Mouse (Mus musculus) gastrocnemius, postnatal 25 days (tissue): Measurements from ENCODE around the gene Lig4. TPM values are rescaled to one million over a fixed set of nuclear protein-coding genes. Genes with fewer than 3 reads are reported as not detected.
A peak's percentile ranks its signal among the peaks of the same experiment; 100 is the strongest.

Source experiments
- DNase-seq: peaks from one replicate; pipeline ENCODE4 v3.0.0; 2022
- long read RNA-seq, 2 experiments: library from polyadenylated mRNA; stranded (forward); transcript quantifications; one replicate each; pipeline ENCODE4 v2.0.0; 2021
- total RNA-seq, 2 experiments: library from RNA; stranded (reverse); gene quantifications; 1 replicate in 1 of 2; 2 replicates in 1 of 2; pipeline ENCODE4 v1.2.3; 2021

The Lig4 gene
- 1 to 10 TPM; 3.0 to 3.6 TPM for total RNA-seq
- long read RNA-seq, experiment 1, result 0 reads
- long read RNA-seq, experiment 2, full-length matches to known transcripts, result 1 of 1 reads
- long read RNA-seq, experiment 2, partial matches to known transcripts, result 0 of 1 reads
- long read RNA-seq, experiment 2, other reads (novel, unspliced or antisense), result 0 of 1 reads

GRCm38 (mm10) chr8:9977573-9978314 is at the start of gene Lig4, which contains the start of gene Abhd13:
Gene Lig4, minus strand, starts transcription at chr8:9977686.
Gene Abhd13, plus strand, starts transcription at chr8:9977707.
- peak; percentile 96 for DNase-seq

- no peak for DNase-seq
Measured at GRCm38 (mm10) chr8:10017231-10017630, 39.7 kb upstream of the Lig4 start.

GRCm38 (mm10) chr8:10016252-10016651 is 38.8 kb upstream of the Lig4 start:
- DNase-seq, result no peak

- DNase-seq, result no peak
Measured at GRCm38 (mm10) chr8:10007660-10008028, 30.2 kb upstream of the Lig4 start.

GRCm38 (mm10) chr8:10006986-10007659 is 29.6 kb upstream of the Lig4 start:
- no peak for DNase-seq

- no peak for DNase-seq
Measured at GRCm38 (mm10) chr8:10006156-10006985, 28.9 kb upstream of the Lig4 start, which contains the start of gene Tnfsf13b. Gene Tnfsf13b, plus strand, starts transcription at chr8:10006467.

- DNase-seq, result no peak
Measured at GRCm38 (mm10) chr8:10004115-10004514, 26.6 kb upstream of the Lig4 start.

- DNase-seq, result no peak
Measured at GRCm38 (mm10) chr8:9980188-9980587, 2.7 kb upstream of the Lig4 start.

GRCm38 (mm10) chr8:9979746-9980145 is 2.3 kb upstream of the Lig4 start:
- no peak for DNase-seq

- DNase-seq, result no peak
Measured at GRCm38 (mm10) chr8:9978475-9979230, 1.2 kb upstream of the Lig4 start.

- no peak for DNase-seq
Measured at GRCm38 (mm10) chr8:9977016-9977415, 470 bp downstream of the Lig4 start.

GRCm38 (mm10) chr8:9975898-9976611 is 1.4 kb downstream of the Lig4 start:
- DNase-seq, result peak; percentile 99

GRCm38 (mm10) chr8:9975276-9975675 is 2.2 kb downstream of the Lig4 start:
- no peak for DNase-seq

GRCm38 (mm10) chr8:9971866-9972265 is 5.6 kb downstream of the Lig4 start:
- no peak for DNase-seq

GRCm38 (mm10) chr8:9959919-9960318 is 17.6 kb downstream of the Lig4 start:
- DNase-seq, result no peak

GRCm38 (mm10) chr8:9958338-9958737 is 19.1 kb downstream of the Lig4 start:
- no peak for DNase-seq

- DNase-seq, result no peak
Measured at GRCm38 (mm10) chr8:9949134-9949890, 28.2 kb downstream of the Lig4 start.

GRCm38 (mm10) chr8:9935574-9935973 is 41.9 kb downstream of the Lig4 start:
- no peak for DNase-seq

- no peak for DNase-seq
Measured at GRCm38 (mm10) chr8:9934891-9935565, 42.5 kb downstream of the Lig4 start.

GRCm38 (mm10) chr8:9932711-9933110 is 44.8 kb downstream of the Lig4 start:
- DNase-seq, result no peak
